Mouse (Mus musculus) embryonic fibroblast, embryonic 13.5 days (primary cell): Measurements from ENCODE around the gene Prrg2.

ENCODE experiments used
- CTCF ChIP-seq: IDR thresholded peaks from 2 replicates; pipeline ENCODE4 v1.5.1; 2011; ENCODE audit warnings: mild to moderate bottlenecking, control low read depth, low read length, moderate library complexity, borderline replicate concordance; ENCODE audit not compliant: insufficient read depth
- POLR2A ChIP-seq: IDR thresholded peaks from 2 replicates; pipeline ENCODE4 v1.6.1; 2011; ENCODE audit warnings: low read depth, mild to moderate bottlenecking, control low read depth, low read length, moderate library complexity

DNA sequence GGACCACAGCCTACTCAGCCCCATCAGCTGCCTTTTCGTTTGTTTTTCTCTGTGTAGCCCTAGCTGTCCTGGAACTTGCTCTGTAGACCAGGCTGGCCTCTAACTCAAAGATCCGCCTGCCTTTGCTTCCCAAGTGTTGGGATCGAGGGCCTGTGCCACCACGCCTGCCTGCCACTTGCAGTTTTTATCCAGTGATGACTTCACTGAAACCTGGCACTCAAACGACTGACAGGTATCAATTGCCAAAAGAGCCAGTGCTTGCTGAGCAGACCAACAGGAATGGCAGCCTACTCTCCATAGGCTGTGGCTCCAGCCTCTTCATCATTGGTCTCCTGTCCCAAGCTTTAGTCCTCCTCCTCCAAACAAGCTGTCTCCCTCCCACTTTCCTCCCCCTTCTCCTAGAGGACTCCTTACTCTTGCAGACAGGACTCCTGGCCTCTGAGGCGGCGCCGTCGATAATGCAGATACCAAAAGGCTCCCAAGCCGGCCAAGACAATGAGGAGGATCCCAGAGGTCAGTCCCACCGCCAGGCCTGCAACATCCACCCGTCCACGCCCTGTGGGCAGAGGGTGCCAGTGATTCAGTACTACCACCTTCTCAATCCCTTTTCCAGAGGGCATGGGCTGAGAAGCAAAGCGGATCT, 6.0 kb downstream of the Prrg2 start:
- no peak for TF ChIP-seq CTCF
- TF ChIP-seq POLR2A = no peak
